Mouse (Mus musculus): ENCODE data around the gene Obsl1. TPM values are rescaled to one million over a fixed set of nuclear protein-coding genes. Genes with fewer than 3 reads are reported as not detected.
A peak's percentile ranks its signal among the peaks of the same experiment; 100 is the strongest.

Obsl1 gene
- total and polyA plus RNA-seq, 2 experiments from 2014 or later: 24.2 to 45.9 TPM

DNA sequence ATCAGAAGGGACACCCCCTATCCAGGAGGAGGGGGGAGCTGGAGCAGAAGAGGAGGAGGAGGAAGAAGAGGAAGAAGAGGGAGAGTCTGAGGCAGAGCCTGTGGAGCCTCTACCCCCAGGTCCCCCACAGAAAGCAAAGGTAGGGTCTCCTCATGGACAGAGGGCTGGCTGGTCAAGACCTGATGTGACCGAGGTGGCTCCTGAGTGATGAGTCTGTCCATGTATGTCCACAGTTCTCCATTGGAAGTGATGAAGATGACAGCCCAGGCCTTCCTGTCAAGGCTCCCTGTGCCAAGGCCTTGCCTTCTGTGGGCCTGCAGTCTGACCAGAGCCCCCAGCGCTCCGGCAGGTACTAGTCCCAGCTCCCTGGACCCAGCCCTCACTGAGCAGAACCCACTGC, 41.8 kb upstream of the Obsl1 start:
- H3K27ac ChIP-seq (ENCODE audit: low read depth, low read length): no peak overlapping the region
- ATAC-seq (ENCODE audit: low FRiP score): no peak

DNA sequence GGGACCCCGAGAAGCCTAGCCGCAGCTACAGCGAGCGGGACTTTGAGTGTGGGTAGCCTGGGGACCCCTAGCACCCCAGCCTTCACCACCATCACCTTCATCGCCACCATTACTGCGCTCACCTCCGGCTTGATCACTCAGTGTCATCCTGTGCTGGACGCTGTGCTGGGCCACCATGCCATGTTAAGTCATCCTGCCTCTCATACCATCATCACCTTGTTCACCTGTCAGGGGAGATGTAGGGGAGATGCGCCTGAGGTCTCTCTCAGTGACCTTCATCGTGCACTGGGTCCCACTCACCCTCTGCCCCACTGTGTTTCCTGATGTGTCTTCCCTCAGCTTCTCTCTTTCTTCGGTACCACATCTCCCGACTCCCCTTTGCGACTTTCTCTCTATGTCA, 41.1 kb upstream of the Obsl1 start:
- peak overlapping the region; percentile 69; the same call in 1 of the 2 replicates for H3K4me3 ChIP-seq (ENCODE audit: low read depth, low read length)
- ATAC-seq (ENCODE audit: low FRiP score) (no peak), DNase-seq (ENCODE audit: low spot score) (no peak)
- H3K27me3 ChIP-seq (ENCODE audit: insufficient read depth, low read length): no peaks in the 10 kb centered on the region
- no peaks in the 10 kb centered on the region for H3K9me3 ChIP-seq (ENCODE audit: low read length)
- peaks cover 33% of the 10 kb centered on the region for H3K36me3 ChIP-seq (ENCODE audit: insufficient read depth, low read length)
- H3K4me2 ChIP-seq (ENCODE audit: low read depth, low read length, poor library complexity, severe bottlenecking): peak overlapping the region; percentile 70
- 94% methylated on average over 13 of the region's 13 CpGs for WGBS
- H3K9ac ChIP-seq (replicated peaks; ENCODE audit: low read length, poor library complexity, severe bottlenecking): no peak overlapping the region
- 0 out of 2 replicates have a peak overlapping the region, but pooled peaks have one; percentile 66 for H3K27ac ChIP-seq (ENCODE audit: low read depth, low read length)
- no peak for TF ChIP-seq CTCF (IDR thresholded peaks at IDR 0.05)
- H3K4me1 ChIP-seq (ENCODE audit: insufficient read depth, low read length): peaks cover 17% of the 10 kb centered on the region

More for the DNA sequence above, 41.8 kb upstream of the Obsl1 start:
- Histone ChIP-seq H3K9ac (replicated peaks; ENCODE audit: low read length, poor library complexity, severe bottlenecking) (no peak overlapping the region), H3K9me3 (ENCODE audit: low read length) (no peaks in the 10 kb centered on the region), H3K4me1 (ENCODE audit: insufficient read depth, low read length) (peaks cover 17% of the 10 kb centered on the region), H3K4me2 (ENCODE audit: low read depth, low read length, poor library complexity, severe bottlenecking) (no peak overlapping the region), H3K36me3 (ENCODE audit: insufficient read depth, low read length) (peaks cover 41% of the 10 kb centered on the region), H3K27me3 (ENCODE audit: insufficient read depth, low read length) (no peaks in the 10 kb centered on the region), H3K4me3 (ENCODE audit: low read depth, low read length) (no peak overlapping the region)
- TF ChIP-seq CTCF (IDR thresholded peaks at IDR 0.05): no peak
- no peak for DNase-seq (ENCODE audit: low spot score)
- 93% methylated on average over 3 of the region's 3 CpGs for WGBS

DNA sequence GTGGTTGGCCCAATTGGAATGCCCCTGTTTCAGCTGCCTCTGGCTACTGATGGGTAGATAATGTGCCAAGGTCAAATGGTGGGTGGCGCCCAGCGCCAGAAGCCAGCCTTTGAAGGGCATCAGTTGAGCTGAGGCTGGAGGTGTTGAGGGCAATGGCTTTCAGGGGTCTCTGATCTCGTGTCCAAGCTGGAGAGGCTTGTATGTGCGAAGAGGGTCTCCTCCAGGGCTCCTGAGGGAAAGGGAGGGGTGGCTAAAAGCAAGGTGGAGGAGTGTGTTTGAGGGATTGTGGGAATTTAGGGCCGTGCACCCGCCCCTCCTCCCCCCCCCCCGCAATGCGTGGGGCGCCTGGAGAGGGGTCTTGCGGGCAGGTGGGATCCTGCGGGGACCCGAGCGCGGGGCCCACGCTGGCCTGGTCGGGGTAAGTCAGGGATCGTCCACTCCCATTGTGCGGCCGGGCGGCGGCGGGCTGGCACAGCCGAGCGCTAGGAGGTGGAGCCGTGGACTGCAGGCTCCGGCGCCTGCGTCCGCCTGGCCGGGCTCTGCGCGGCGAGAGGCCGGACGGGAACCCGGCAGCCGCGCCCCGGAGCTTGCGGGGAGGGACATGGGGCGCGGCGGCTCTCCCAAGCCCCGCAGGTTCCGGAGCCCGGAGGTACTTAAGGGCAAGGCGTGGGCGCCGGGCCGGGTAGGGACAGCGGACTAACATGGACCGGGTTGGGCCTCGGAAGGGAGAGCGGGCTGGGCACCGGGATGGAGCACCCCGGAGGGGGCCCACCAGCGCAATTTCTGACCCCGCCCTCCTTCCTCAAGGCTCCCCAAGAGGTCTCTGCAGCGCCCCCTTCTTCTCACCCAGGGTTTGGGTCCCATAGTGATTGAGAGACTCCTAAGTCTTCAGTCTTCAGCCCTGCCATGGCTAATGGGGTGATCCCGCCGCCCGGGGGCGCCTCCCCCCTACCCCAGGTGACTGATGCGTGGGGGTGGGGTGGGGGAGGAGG, 40.0 kb upstream of the Obsl1 start, which contains the start of gene Slc4a3:
Slc4a3 (plus strand) TSS at position 302 of the 992 bp plus-strand sequence.
- 2% methylated on average over 35 of the region's 64 CpGs for WGBS
- peak; percentile 60 for TF ChIP-seq CTCF (IDR thresholded peaks at IDR 0.05)

DNA sequence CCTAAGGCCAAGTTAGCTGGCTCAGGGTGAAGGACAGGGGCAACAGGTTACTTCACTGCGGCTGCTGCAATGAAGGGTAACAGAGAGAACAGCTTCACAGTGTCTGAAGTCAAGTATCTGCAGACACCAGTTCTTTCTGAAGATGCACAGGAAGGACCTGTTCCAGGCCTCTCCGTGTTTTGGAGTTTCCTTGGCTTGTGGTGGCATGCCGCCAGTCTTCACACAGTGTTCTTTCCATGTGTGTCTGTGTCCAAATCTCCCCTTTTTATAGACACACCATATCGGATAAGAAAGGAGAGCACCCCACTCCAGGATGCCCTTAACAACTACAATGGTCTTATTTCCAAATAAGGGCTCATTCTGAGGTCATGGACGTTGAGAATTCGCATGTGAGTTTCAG, 38.1 kb upstream of the Obsl1 start:
- 93% methylated on average over 6 of the region's 6 CpGs for WGBS
- no peaks in the 10 kb centered on the region for H3K9me3 ChIP-seq (ENCODE audit: low read length)

More for the DNA sequence above, 40.0 kb upstream of the Obsl1 start, which contains the start of gene Slc4a3:
- Histone ChIP-seq H3K4me2 (ENCODE audit: low read depth, low read length, poor library complexity, severe bottlenecking) (peak within 1 kb of the TSS; percentile 70), H3K27ac (ENCODE audit: low read depth, low read length) (peak within 1 kb of the TSS; percentile 66), H3K9ac (replicated peaks; ENCODE audit: low read length, poor library complexity, severe bottlenecking) (peak within 1 kb of the TSS; percentile 89), H3K4me1 (ENCODE audit: insufficient read depth, low read length) (peaks cover 17% of the 10 kb centered on the region), H3K36me3 (ENCODE audit: insufficient read depth, low read length) (peaks cover 25% of the 10 kb centered on the region), H3K4me3 (ENCODE audit: low read depth, low read length) (peak within 1 kb of the TSS; percentile 69), H3K27me3 (ENCODE audit: insufficient read depth, low read length) (no peaks in the 10 kb centered on the region), H3K9me3 (ENCODE audit: low read length) (no peaks in the 10 kb centered on the region)
- DNase-seq (ENCODE audit: low spot score) (peak; percentile 72), ATAC-seq (ENCODE audit: low FRiP score) (peak; percentile 78)

DNA sequence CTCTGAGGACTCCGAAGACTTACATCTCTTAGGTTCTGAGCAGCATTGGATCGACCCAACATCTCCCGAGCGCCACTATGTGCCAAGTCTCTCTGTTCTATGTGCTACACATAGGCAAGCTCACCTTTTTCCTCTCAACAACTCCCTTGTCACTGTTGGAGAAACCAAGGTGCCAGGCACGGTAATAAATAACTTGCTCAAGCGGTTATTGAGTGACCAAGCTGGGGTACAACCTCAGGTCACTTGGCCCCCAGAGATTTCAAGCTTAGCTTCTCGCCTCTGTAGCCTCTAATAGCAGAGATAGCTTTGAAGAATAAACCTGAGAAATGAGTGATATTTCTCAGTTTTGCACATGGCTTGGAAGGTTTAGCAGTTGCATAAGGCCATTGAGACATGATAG, 35.2 kb upstream of the Obsl1 start:
- no peak overlapping the region for H3K9ac ChIP-seq (replicated peaks; ENCODE audit: low read length, poor library complexity, severe bottlenecking)
- peaks cover 7% of the 10 kb centered on the region; the same call in 1 of the 2 replicates for H3K4me1 ChIP-seq (ENCODE audit: insufficient read depth, low read length)
- DNase-seq (ENCODE audit: low spot score): no peak
- ATAC-seq (ENCODE audit: low FRiP score): no peak
- no peak for TF ChIP-seq CTCF (IDR thresholded peaks at IDR 0.05)
- 94% methylated on average over 7 of the region's 7 CpGs for WGBS
- no peaks in the 10 kb centered on the region for H3K27me3 ChIP-seq (ENCODE audit: insufficient read depth, low read length)
- H3K4me3 ChIP-seq (ENCODE audit: low read depth, low read length): no peak overlapping the region
- H3K27ac ChIP-seq (ENCODE audit: low read depth, low read length): no peak overlapping the region
- H3K4me2 ChIP-seq (ENCODE audit: low read depth, low read length, poor library complexity, severe bottlenecking): no peak overlapping the region
- peaks cover 6% of the 10 kb centered on the region; the same call in 1 of the 2 replicates for H3K36me3 ChIP-seq (ENCODE audit: insufficient read depth, low read length)
- H3K9me3 ChIP-seq (ENCODE audit: low read length): no peaks in the 10 kb centered on the region

More for the DNA sequence above, 38.1 kb upstream of the Obsl1 start:
- no peak overlapping the region for H3K4me3 ChIP-seq (ENCODE audit: low read depth, low read length)
- ATAC-seq (ENCODE audit: low FRiP score) (no peak), DNase-seq (ENCODE audit: low spot score) (no peak)
- H3K4me1 ChIP-seq (ENCODE audit: insufficient read depth, low read length): peaks cover 17% of the 10 kb centered on the region
- H3K36me3 ChIP-seq (ENCODE audit: insufficient read depth, low read length): peaks cover 6% of the 10 kb centered on the region
- H3K27ac ChIP-seq (ENCODE audit: low read depth, low read length): no peak overlapping the region
- H3K9ac ChIP-seq (replicated peaks; ENCODE audit: low read length, poor library complexity, severe bottlenecking): no peak overlapping the region
- H3K4me2 ChIP-seq (ENCODE audit: low read depth, low read length, poor library complexity, severe bottlenecking): no peak overlapping the region
- H3K27me3 ChIP-seq (ENCODE audit: insufficient read depth, low read length): no peaks in the 10 kb centered on the region
- TF ChIP-seq CTCF (IDR thresholded peaks at IDR 0.05): no peak

Measured in midbrain, postnatal 0 days (tissue).